Mouse (Mus musculus) 416B (cell line): ENCODE measurements at regions not wholly inside any gene's neighbourhood (a gene's known extent, or its start where the extent isn't known, plus 50 kb on each side); places are given as distances from the start of the nearest gene placed in this dataset.
A peak's percentile ranks its signal among the peaks of the same experiment; 100 is the strongest.

Experiments used
- DNase-seq: peaks from one replicate; pipeline ENCODE4 v3.0.0; 2011; ENCODE audit warnings: low read depth

- no peak for DNase-seq
Measured at GRCm38 (mm10) chr10:43634371-43635080, 56.4 kb downstream of the Cd24a start.

- peak; percentile 76 for DNase-seq
Measured at GRCm38 (mm10) chr10:43641169-43641945, 63.3 kb downstream of the Cd24a start.

GRCm38 (mm10) chr10:43646326-43646725, 68.2 kb downstream of the Cd24a start:
- no peak for DNase-seq

- no peak for DNase-seq
Measured at GRCm38 (mm10) chr10:43646965-43647364, 68.9 kb downstream of the Cd24a start.

GRCm38 (mm10) chr10:43648186-43648585, 70.1 kb downstream of the Cd24a start:
- DNase-seq, result no peak

- no peak for DNase-seq
Measured at GRCm38 (mm10) chr10:43648815-43649447, 70.8 kb downstream of the Cd24a start.

GRCm38 (mm10) chr10:43650449-43650848, 72.4 kb downstream of the Cd24a start:
- no peak for DNase-seq

GRCm38 (mm10) chr10:43651505-43651904, 73.4 kb downstream of the Cd24a start:
- DNase-seq, result no peak

- no peak for DNase-seq
Measured at GRCm38 (mm10) chr10:43651915-43652314, 73.8 kb downstream of the Cd24a start.

- DNase-seq, result no peak
Measured at GRCm38 (mm10) chr10:43655082-43655671, 77.1 kb downstream of the Cd24a start.

- no peak for DNase-seq
Measured at GRCm38 (mm10) chr10:43655680-43656079, 77.6 kb downstream of the Cd24a start.

- peak; percentile 49 for DNase-seq
Measured at GRCm38 (mm10) chr10:43656207-43656606, 78.1 kb downstream of the Cd24a start.

GRCm38 (mm10) chr10:43657501-43658225, 79.6 kb downstream of the Cd24a start:
- peak; percentile 34 for DNase-seq

- no peak for DNase-seq
Measured at GRCm38 (mm10) chr10:43658226-43658593, 80.1 kb downstream of the Cd24a start.

GRCm38 (mm10) chr10:43664844-43665243, 86.8 kb downstream of the Cd24a start:
- DNase-seq, result no peak

GRCm38 (mm10) chr10:43666262-43667085, 88.4 kb downstream of the Cd24a start:
- DNase-seq, result no peak

- DNase-seq, result no peak
Measured at GRCm38 (mm10) chr10:43667086-43667690, 89.1 kb downstream of the Cd24a start.

- DNase-seq, result peak; percentile 91
Measured at GRCm38 (mm10) chr10:43667732-43668247, 89.7 kb downstream of the Cd24a start.

GRCm38 (mm10) chr10:43669471-43669870, 91.4 kb downstream of the Cd24a start:
- no peak for DNase-seq

GRCm38 (mm10) chr10:43670745-43671144, 92.7 kb downstream of the Cd24a start:
- DNase-seq, result no peak
